Mouse (Mus musculus) hindbrain, embryonic 16.5 days (tissue): ENCODE measurements around the gene Tex29. TPM values are rescaled to one million over a fixed set of nuclear protein-coding genes. Genes with fewer than 3 reads are reported as not detected.

Source experiments
- ATAC-seq: fragments of 200-750 bp; cut with Nextera tagmentation; 2 replicates; pipeline ENCODE4 v1.8.0; 2017; ENCODE audit warnings: moderate TSS enrichment, moderate library complexity
- H3K27ac ChIP-seq: fragments of 300-500 bp; sonication (generic); 2 replicates; pipeline ENCODE4 v1.5.1; 2014; ENCODE audit warnings: low read depth, mild to moderate bottlenecking, control low read depth, low read length, moderate library complexity
- H3K27me3 ChIP-seq: fragments of 300-500 bp; sonication (generic); replicated peaks from 2 replicates; pipeline ENCODE4 v1.6.1; 2014; ENCODE audit warnings: low read length; ENCODE audit not compliant: control insufficient read depth, insufficient read depth
- H3K36me3 ChIP-seq: fragments of 300-500 bp; sonication (generic); 2 replicates; pipeline ENCODE4 v1.6.1; 2014; ENCODE audit warnings: mild to moderate bottlenecking, low read length, moderate library complexity, mixed read lengths; ENCODE audit not compliant: control insufficient read depth, insufficient read depth
- H3K4me1 ChIP-seq: fragments of 300-500 bp; sonication (generic); 2 replicates; pipeline ENCODE4 v1.6.1; 2014; ENCODE audit warnings: low read depth, low read length; ENCODE audit not compliant: control insufficient read depth, insufficient read depth
- H3K4me2 ChIP-seq: fragments of 300-500 bp; sonication (generic); 2 replicates; pipeline ENCODE4 v1.6.1; 2014; ENCODE audit warnings: mild to moderate bottlenecking, low read length, control low read depth, moderate library complexity
- H3K4me3 ChIP-seq: fragments of 300-500 bp; sonication (generic); 2 replicates; pipeline ENCODE4 v1.5.1; 2014; ENCODE audit warnings: mild to moderate bottlenecking, low read length, control low read depth, moderate library complexity
- H3K9ac ChIP-seq: fragments of 300-500 bp; sonication (generic); 2 replicates; pipeline ENCODE4 v1.6.1; 2014; ENCODE audit warnings: low read depth, mild to moderate bottlenecking, control low read depth, low read length, moderate library complexity
- H3K9me3 ChIP-seq: fragments of 300-500 bp; sonication (generic); 2 replicates; pipeline ENCODE4 v1.6.1; 2014; ENCODE audit warnings: mild to moderate bottlenecking, low read length, moderate library complexity; ENCODE audit not compliant: control insufficient read depth
- WGBS: fragments of 180-500 bp; shearing (Covaris S2); extraction: QIAGEN DNeasy Blood & Tissue Kit; methylation state at CpG from one replicate; pipeline ENCODE4 v1.1.7; 2014; 5-methylcytosine and 5-hydroxymethylcytosine counted together
- polyA plus RNA-seq: library from polyadenylated mRNA; unstranded; fragments of >200 nt; fragmentation: Nextera tagmentation; extraction: Ambion mirVana; gene quantifications from 2 replicates; pipeline ENCODE4 v1.2.1, GENCODE M21; 2015

Tex29 gene
- polyA plus RNA-seq, 1 experiment from 2014 or later: 0.26 TPM

- no peak overlapping the region for H3K27ac ChIP-seq
- 78% methylated on average over 9 of the region's 9 CpGs for WGBS
- peaks cover 52% of the 10 kb centered on the region for H3K36me3 ChIP-seq
These were observed 17.7 kb upstream of the Tex29 start for GRCm38 (mm10) chr8:11822550-11823060.

DNA sequence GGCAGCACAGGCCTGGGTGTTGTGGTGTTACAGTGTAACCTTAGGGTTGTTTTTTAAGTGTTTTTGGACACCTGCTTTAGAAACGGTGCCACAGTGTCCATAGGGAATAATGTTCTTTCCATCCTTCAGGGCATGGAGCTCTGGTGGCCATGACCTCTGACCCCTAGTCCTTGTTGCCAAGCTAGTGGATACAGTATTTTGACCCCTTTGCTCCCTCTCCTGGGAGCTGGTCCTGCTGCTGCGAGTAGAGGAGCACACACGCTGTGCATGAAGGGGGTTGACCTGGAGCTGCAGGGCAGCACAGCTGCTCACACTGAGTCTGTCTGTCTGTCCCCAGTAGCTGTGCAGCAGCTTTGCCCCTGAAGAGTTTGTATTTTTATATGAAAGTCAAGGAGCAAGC lies 14.5 kb upstream of the Tex29 start:
- peaks cover 13% of the 10 kb centered on the region for H3K4me1 ChIP-seq
- H3K27ac ChIP-seq: no peak overlapping the region
- H3K4me2 ChIP-seq: no peak overlapping the region
- H3K4me3 ChIP-seq: no peak overlapping the region
- H3K27me3 ChIP-seq: no peaks in the 10 kb centered on the region
- H3K36me3 ChIP-seq: peaks cover 30% of the 10 kb centered on the region
- ATAC-seq: no peak
- H3K9me3 ChIP-seq: no peaks in the 10 kb centered on the region
- WGBS: 53% methylated on average over 3 of the region's 3 CpGs
- no peak overlapping the region for H3K9ac ChIP-seq

More at GRCm38 (mm10) chr8:11822550-11823060, 17.7 kb upstream of the Tex29 start:
- Histone ChIP-seq H3K9ac (no peak overlapping the region), H3K4me2 (no peak overlapping the region), H3K27me3 (no peaks in the 10 kb centered on the region), H3K4me1 (no peaks in the 10 kb centered on the region; the same call in 1 of the 2 replicates), H3K4me3 (no peak overlapping the region), H3K9me3 (no peaks in the 10 kb centered on the region)
- ATAC-seq: no peak

DNA sequence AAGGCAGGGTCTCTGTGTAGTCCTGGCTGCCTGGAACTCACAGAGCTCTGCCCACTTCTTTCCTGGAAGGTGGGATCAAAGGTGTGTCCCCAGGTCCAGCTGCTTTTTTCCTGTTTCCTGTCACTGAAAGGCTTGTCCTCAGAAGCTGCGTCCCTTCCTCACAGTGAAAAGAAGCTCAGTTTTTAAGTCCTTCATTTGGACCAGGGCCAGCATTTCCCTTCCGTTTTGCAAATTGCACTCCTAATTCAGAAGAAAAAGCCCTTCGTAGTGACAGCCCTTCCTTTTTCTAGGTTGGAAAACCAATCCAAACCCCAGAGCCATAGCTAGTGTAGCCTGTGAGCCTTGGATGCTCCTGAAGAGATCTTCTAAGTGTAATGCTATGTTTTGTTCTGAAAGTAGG lies 13.0 kb upstream of the Tex29 start:
- H3K36me3 ChIP-seq: peaks cover 25% of the 10 kb centered on the region
- peaks cover 16% of the 10 kb centered on the region for H3K4me1 ChIP-seq

GRCm38 (mm10) chr8:11830214-11831046 lies 9.8 kb upstream of the Tex29 start:
- ATAC-seq: peak; percentile 68
- 33% methylated on average over 16 of the region's 16 CpGs for WGBS
- H3K36me3 ChIP-seq: peaks cover 26% of the 10 kb centered on the region
- peaks cover 16% of the 10 kb centered on the region for H3K4me1 ChIP-seq
- H3K27me3 ChIP-seq: no peaks in the 10 kb centered on the region
- H3K4me3 ChIP-seq: no peak overlapping the region
- H3K27ac ChIP-seq: peak overlapping the region; percentile 61
- peak overlapping the region; percentile 7; the same call in 1 of the 2 replicates for H3K4me2 ChIP-seq
- no peaks in the 10 kb centered on the region for H3K9me3 ChIP-seq
- H3K9ac ChIP-seq: no peak overlapping the region; the same call in 1 of the 2 replicates

More for the DNA sequence above, 13.0 kb upstream of the Tex29 start:
- H3K4me2 ChIP-seq: no peak overlapping the region
- H3K27ac ChIP-seq: no peak overlapping the region
- WGBS: 56% methylated on average over 3 of the region's 3 CpGs
- H3K9ac ChIP-seq: no peak overlapping the region
- H3K9me3 ChIP-seq: no peaks in the 10 kb centered on the region
- H3K27me3 ChIP-seq: no peaks in the 10 kb centered on the region
- H3K4me3 ChIP-seq: no peak overlapping the region
- ATAC-seq: no peak

DNA sequence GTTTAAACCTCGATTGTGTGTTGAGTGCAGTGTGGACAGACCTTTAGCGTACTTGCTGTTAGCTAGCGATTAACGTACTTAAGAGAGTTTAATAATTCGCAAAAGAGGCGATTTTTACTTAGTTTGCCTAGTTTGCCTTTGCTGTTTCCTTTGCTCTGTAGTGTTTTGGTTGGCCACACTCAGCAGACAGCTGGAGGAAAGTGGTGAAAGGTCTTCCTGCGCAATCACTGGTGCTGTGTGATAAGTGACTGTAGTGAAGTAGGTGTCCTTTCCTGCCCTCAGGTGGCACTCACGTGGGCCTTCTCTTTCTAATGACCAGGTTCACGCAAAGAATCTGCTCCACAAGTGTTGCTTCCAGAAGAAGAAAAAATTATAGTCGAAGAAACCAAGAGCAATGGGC lies 9.1 kb upstream of the Tex29 start:
- no peak overlapping the region for H3K9ac ChIP-seq
- ATAC-seq: no peak
- H3K9me3 ChIP-seq: no peaks in the 10 kb centered on the region
- H3K27me3 ChIP-seq: no peaks in the 10 kb centered on the region
- H3K4me3 ChIP-seq: no peak overlapping the region
- H3K4me1 ChIP-seq: peaks cover 16% of the 10 kb centered on the region
- H3K4me2 ChIP-seq: no peak overlapping the region
- H3K27ac ChIP-seq: no peak overlapping the region
- 92% methylated on average over 10 of the region's 10 CpGs for WGBS
- H3K36me3 ChIP-seq: peaks cover 24% of the 10 kb centered on the region

GRCm38 (mm10) chr8:11831939-11832338 lies 8.3 kb upstream of the Tex29 start:
- Histone ChIP-seq H3K4me3 (no peak overlapping the region), H3K36me3 (peaks cover 22% of the 10 kb centered on the region)
- 89% methylated on average over 5 of the region's 5 CpGs for WGBS

GRCm38 (mm10) chr8:11833157-11833556 lies 7.1 kb upstream of the Tex29 start:
- WGBS: 96% methylated on average over 4 of the region's 4 CpGs
- Histone ChIP-seq H3K9ac (no peak overlapping the region), H3K4me1 (peaks cover 16% of the 10 kb centered on the region), H3K36me3 (peaks cover 22% of the 10 kb centered on the region), H3K4me3 (no peak overlapping the region), H3K27me3 (no peaks in the 10 kb centered on the region), H3K4me2 (no peak overlapping the region), H3K27ac (no peak overlapping the region), H3K9me3 (no peaks in the 10 kb centered on the region)
- ATAC-seq: no peak

More at GRCm38 (mm10) chr8:11831939-11832338, 8.3 kb upstream of the Tex29 start:
- Histone ChIP-seq H3K9me3 (no peaks in the 10 kb centered on the region), H3K4me2 (no peak overlapping the region), H3K9ac (no peak overlapping the region), H3K27ac (no peak overlapping the region), H3K4me1 (peaks cover 16% of the 10 kb centered on the region), H3K27me3 (no peaks in the 10 kb centered on the region)
- ATAC-seq: no peak

DNA sequence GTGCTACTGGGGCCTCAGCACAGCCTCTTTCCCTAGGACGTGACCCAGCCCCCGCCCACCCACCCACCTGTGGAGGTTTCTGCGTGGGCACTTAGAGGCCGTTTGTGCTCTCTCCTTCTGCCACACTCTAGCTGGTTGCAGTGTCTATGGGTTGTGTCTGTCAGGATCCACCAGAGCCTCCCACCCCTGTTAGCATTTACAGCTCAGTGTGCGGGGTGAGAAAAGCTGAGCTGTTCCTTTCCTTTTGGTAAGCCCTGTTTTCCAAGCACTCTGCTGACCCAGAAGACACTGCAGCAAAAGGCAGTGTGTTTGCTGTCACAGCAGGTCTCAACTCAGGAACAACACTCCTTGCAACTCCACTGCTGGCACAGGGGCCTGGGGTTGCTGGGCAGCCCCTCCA lies 6.1 kb upstream of the Tex29 start:
- H3K36me3 ChIP-seq: peaks cover 20% of the 10 kb centered on the region; the same call in 1 of the 2 replicates
- H3K27ac ChIP-seq: no peak overlapping the region
- H3K4me2 ChIP-seq: no peak overlapping the region
- 85% methylated on average over 5 of the region's 5 CpGs for WGBS
- no peak for ATAC-seq
- H3K27me3 ChIP-seq: no peaks in the 10 kb centered on the region
- H3K4me1 ChIP-seq: peaks cover 16% of the 10 kb centered on the region
- no peak overlapping the region for H3K4me3 ChIP-seq
- no peaks in the 10 kb centered on the region for H3K9me3 ChIP-seq
- no peak overlapping the region for H3K9ac ChIP-seq

- Histone ChIP-seq H3K4me2 (no peak overlapping the region), H3K4me3 (no peak overlapping the region), H3K9ac (no peak overlapping the region), H3K27ac (no peak overlapping the region), H3K9me3 (no peaks in the 10 kb centered on the region), H3K36me3 (peaks cover 20% of the 10 kb centered on the region; the same call in 1 of the 2 replicates), H3K27me3 (no peaks in the 10 kb centered on the region), H3K4me1 (peaks cover 17% of the 10 kb centered on the region)
- ATAC-seq: no peak
- WGBS: 92% methylated on average over 16 of the region's 16 CpGs
These were observed 5.6 kb upstream of the Tex29 start for GRCm38 (mm10) chr8:11834691-11835090.
